Mouse (Mus musculus) forebrain, embryonic 14.5 days (tissue): ENCODE results near the gene Gmppb. TPM values are rescaled to one million over a fixed set of nuclear protein-coding genes. Genes with fewer than 3 reads are reported as not detected.
"Not testable (repeated sequence)": the region's sequence is repeated elsewhere in the genome, so short reads cannot be mapped to it uniquely, and the experiment has no call there.

Experiments
- ATAC-seq: fragments of 200-750 bp; cut with Nextera tagmentation; 2 replicates; pipeline ENCODE4 v1.8.0; 2017; ENCODE audit warnings: mild to moderate bottlenecking, moderate library complexity
- DNase-seq: peaks from one replicate; pipeline ENCODE4 v3.0.0-alpha.2; 2015; ENCODE audit warnings: low spot score
- H3K27ac ChIP-seq: fragments of 300-500 bp; sonication (generic); 2 replicates; pipeline ENCODE4 v1.5.1; 2014; ENCODE audit warnings: low read depth, mild to moderate bottlenecking, control low read depth, low read length, moderate library complexity
- H3K27me3 ChIP-seq: fragments of 300-500 bp; sonication (generic); replicated peaks from 2 replicates; pipeline ENCODE4 v1.6.1; 2014; ENCODE audit warnings: low read length, control low read depth, mixed read lengths; ENCODE audit not compliant: control insufficient read depth, insufficient read depth
- H3K36me3 ChIP-seq: fragments of 300-500 bp; sonication (generic); 2 replicates; pipeline ENCODE4 v1.6.1; 2014; ENCODE audit warnings: low read length, control low read depth; ENCODE audit not compliant: control insufficient read depth, insufficient read depth
- H3K4me1 ChIP-seq: fragments of 300-500 bp; sonication (generic); 2 replicates; pipeline ENCODE4 v1.6.1; 2014; ENCODE audit warnings: antibody characterized with exemption, low read length, control low read depth; ENCODE audit not compliant: control insufficient read depth, insufficient read depth
- H3K4me2 ChIP-seq: fragments of 300-500 bp; sonication (generic); 2 replicates; pipeline ENCODE4 v1.6.1; 2014; ENCODE audit warnings: mild to moderate bottlenecking, control low read depth, low read length
- H3K4me3 ChIP-seq: fragments of 300-500 bp; sonication (generic); 2 replicates; pipeline ENCODE4 v1.5.1; 2014; ENCODE audit warnings: low read depth, low read length, control low read depth
- H3K9ac ChIP-seq: fragments of 300-500 bp; sonication (generic); 2 replicates; pipeline ENCODE4 v1.6.1; 2014; ENCODE audit warnings: mild to moderate bottlenecking, low read length, control low read depth, moderate library complexity
- H3K9me3 ChIP-seq: fragments of 300-500 bp; sonication (generic); replicated peaks from 2 replicates; pipeline ENCODE4 v1.6.1; 2016; ENCODE audit warnings: low read length, control low read depth, mixed read lengths; ENCODE audit not compliant: control insufficient read depth
- WGBS: fragments of 180-500 bp; shearing (Covaris S2); extraction: QIAGEN DNeasy Blood & Tissue Kit; methylation state at CpG from one replicate; pipeline ENCODE4 v1.1.7; 2014; 5-methylcytosine and 5-hydroxymethylcytosine counted together
- polyA plus RNA-seq: library from polyadenylated mRNA; unstranded; fragments of >200 nt; fragmentation: Nextera tagmentation; extraction: Ambion mirVana; gene quantifications from 2 replicates; pipeline ENCODE4 v1.2.1, GENCODE M21; 2014

Gmppb gene
- polyA plus RNA-seq, result 18.5 and 20.0 TPM in 2 replicates

DNA sequence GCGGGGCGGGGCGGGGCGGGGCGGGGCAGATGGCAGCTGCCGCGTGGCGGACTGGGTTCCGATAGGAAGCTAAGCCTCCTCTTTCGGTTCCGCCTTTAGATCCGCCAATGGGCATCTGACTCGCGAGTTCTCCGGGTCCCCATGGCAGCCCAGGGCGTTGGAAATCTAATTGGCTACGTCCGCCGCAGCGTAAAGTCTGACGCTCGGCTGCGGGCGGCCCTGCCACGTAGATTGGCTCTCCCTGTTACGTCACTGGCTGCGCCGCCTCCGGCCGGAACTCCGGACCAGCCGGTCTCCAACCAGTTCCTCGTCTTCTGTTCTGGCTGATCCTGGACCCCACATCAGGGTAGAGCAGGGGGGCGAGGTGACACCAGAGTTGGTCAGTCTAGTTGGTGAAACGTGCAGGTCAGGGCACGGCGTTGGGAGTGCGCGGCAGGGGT is at the start of gene Gmppb:
Gmppb (plus strand) TSS at position 227 of the 440 bp plus-strand sequence.
- H3K36me3 ChIP-seq, result peaks cover 58% of the 10 kb centered on the region
- under 1% methylated on average over 32 of the region's 39 CpGs for WGBS
- H3K27ac ChIP-seq, result peak within 1 kb of the TSS; percentile 68; the same call in 1 of the 2 replicates
- H3K27me3 ChIP-seq, result no peaks in the 10 kb centered on the region
- no peaks in the 10 kb centered on the region for H3K9me3 ChIP-seq
- peaks cover 9% of the 10 kb centered on the region for H3K4me1 ChIP-seq
- ATAC-seq (peak; percentile 96), DNase-seq (peak; percentile 98)
- H3K4me3 ChIP-seq, result peak within 1 kb of the TSS; percentile 72
- peak within 1 kb of the TSS; percentile 73 for H3K9ac ChIP-seq
- peak within 1 kb of the TSS; percentile 89 for H3K4me2 ChIP-seq

DNA sequence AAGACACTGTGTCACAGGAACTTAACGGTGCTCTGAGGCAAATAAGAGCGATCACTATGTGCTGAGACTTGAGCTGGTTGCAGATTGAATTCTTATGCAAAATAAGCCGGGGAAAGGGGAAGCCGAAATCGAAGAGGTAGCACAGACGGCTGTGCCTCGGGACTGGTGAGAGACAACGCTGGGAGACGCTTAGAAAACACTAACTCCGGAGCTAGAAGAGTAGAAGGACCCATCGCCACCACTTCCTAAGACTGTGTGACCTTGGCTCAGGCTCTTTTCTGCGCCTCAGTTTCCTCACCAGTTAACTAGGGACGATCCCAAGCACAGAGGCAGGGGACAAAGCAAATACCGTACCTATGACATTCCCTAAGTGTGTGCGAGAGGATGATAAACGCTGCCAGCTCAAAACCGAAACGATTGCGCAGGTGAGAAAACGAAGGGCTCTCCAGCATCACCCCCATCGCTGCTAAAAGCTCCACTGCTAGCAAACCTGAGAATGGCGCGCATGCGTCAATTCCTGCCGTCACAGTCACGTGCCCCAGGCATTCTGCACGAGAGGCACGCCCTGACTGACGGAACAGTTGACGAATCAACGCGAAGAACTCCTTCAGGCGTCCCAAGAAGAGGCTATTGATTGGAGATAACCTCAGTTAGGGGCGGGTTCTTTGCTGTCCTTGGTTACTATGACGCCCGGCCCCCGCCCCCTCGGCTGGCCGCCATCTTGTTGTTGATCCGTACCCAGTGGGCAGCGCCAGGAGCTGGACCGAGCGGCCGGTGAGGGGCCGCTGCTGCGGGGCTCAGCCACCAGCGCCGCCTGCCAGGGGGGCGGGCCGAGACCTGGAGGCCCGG is 46.9 kb upstream of the Gmppb start, which contains the start of gene Ip6k1:
Ip6k1 (plus strand) TSS at position 580 of the 849 bp plus-strand sequence.
- Histone ChIP-seq H3K27me3 (no peaks in the 10 kb centered on the region), H3K4me3 (peak within 1 kb of the TSS; percentile 97), H3K36me3 (peaks cover 3% of the 10 kb centered on the region; the same call in 1 of the 2 replicates), H3K9me3 (no peaks in the 10 kb centered on the region), H3K27ac (peak within 1 kb of the TSS; percentile 94), H3K9ac (peak within 1 kb of the TSS; percentile 97), H3K4me1 (peaks cover 15% of the 10 kb centered on the region), H3K4me2 (peak within 1 kb of the TSS; percentile 83)
- ATAC-seq (peak; percentile 100), DNase-seq (peak; percentile 100)
- under 1% methylated on average over 51 of the region's 51 CpGs for WGBS

DNA sequence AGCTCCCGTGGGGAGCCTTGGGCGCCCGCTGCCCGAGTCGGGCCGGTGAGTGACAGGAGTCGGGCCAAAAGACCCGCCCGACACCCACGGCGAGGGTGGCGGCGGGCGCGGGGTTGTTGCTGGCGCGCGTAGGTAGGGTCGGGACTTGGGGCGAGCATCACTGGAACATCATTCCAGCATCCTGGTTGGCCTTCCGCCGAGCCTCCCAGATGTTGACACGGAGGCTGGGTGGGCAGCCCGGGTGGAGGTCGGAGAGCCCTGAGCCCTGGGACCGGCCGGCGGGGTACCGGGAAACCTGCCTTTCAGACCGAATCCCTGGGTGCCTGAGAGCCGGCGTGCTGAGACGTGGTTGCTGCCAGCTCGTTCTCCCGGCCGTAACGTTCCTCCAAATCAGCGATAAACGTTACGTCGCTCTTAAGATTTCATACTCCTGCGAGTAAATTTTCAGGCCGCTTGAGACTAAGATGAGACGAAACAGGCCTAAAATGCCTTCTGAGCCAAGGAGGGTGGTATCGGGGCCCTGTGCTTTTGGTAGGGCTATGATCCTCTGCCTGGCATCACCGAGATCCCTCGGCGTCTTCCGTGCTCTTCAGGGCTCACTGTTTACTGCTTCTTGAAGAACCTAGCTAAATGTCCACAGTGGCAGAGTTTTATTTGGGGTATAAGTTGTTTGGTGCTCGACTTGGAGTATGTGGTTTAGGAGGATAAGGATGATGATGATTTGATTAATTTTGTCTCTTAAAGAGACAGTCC is 46.1 kb upstream of the Gmppb start:
- Histone ChIP-seq H3K9ac (peak overlapping the region; percentile 97), H3K27me3 (no peaks in the 10 kb centered on the region), H3K4me3 (peak overlapping the region; percentile 97), H3K4me1 (peaks cover 15% of the 10 kb centered on the region), H3K9me3 (no peaks in the 10 kb centered on the region), H3K4me2 (peak overlapping the region; percentile 83), H3K36me3 (peaks cover 3% of the 10 kb centered on the region; the same call in 1 of the 2 replicates), H3K27ac (peak overlapping the region; percentile 94)
- under 1% methylated on average over 50 of the region's 50 CpGs for WGBS
- ATAC-seq (peak; percentile 57), DNase-seq (peak; percentile 24)

DNA sequence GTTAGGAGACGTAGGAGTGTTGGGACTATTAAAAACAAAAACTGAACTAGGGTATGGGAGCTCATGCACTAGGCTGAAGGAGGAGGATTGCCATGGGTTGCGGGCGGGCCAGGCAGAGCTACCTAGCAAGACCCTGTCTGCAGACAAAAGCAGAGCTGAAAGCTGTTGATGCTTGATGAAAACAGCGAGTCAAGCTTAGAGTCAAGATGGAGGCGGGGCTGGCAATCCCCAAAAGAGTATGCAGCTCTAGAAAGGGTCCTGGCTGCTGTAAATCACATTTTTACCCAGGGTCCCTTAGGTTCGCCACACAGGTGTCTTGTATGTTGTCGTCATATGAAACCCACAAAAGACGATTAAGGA is 45.5 kb upstream of the Gmppb start:
- Histone ChIP-seq H3K4me3 (peak overlapping the region; percentile 97), H3K27ac (peak overlapping the region; percentile 94), H3K9me3 (no peaks in the 10 kb centered on the region), H3K4me1 (peaks cover 15% of the 10 kb centered on the region), H3K9ac (peak overlapping the region; percentile 97), H3K27me3 (no peaks in the 10 kb centered on the region), H3K36me3 (peaks cover 3% of the 10 kb centered on the region; the same call in 1 of the 2 replicates), H3K4me2 (peak overlapping the region; percentile 83)
- ATAC-seq, result no peak
- WGBS, result 13% methylated on average over 8 of the region's 8 CpGs
- peak; percentile 42 for DNase-seq

- no peak overlapping the region for H3K27ac ChIP-seq
- H3K4me1 ChIP-seq, result peaks cover 10% of the 10 kb centered on the region
- 93% methylated on average over 5 of the region's 5 CpGs for WGBS
- no peak overlapping the region for H3K4me3 ChIP-seq
- DNase-seq (no peak), ATAC-seq (no peak)
- H3K9ac ChIP-seq, result no peak overlapping the region
- peaks cover 8% of the 10 kb centered on the region; the same call in 1 of the 2 replicates for H3K36me3 ChIP-seq
- no peak overlapping the region for H3K4me2 ChIP-seq
- no peaks in the 10 kb centered on the region for H3K9me3 ChIP-seq
- no peaks in the 10 kb centered on the region for H3K27me3 ChIP-seq
Observed at GRCm38 (mm10) chr9:108008041-108008440, 41.0 kb upstream of the Gmppb start.

DNA sequence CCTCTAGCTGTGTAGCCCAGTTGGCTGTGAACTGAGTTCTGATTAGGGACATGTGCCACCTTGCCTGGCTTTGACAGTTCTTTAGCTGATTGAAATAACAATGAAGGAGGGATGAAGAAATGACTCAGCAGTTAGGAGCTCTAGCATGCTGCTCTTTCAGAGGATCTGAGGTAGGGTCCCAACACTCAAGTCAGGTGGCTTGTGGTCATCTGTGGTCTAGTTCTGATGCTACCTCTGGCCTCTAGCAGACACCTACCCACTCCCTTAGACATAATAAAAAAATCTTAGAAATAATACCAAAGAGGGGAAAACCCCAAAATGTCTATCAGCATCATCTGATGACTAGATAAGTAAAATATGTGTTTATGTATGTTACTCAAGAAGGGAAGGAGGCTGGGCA is 38.7 kb upstream of the Gmppb start:
- no peaks in the 10 kb centered on the region for H3K27me3 ChIP-seq
- no peak overlapping the region for H3K4me2 ChIP-seq
- no peaks in the 10 kb centered on the region for H3K4me1 ChIP-seq
- DNase-seq, result no peak
- no peak overlapping the region for H3K4me3 ChIP-seq
- peaks cover 5% of the 10 kb centered on the region; the same call in 1 of the 2 replicates for H3K36me3 ChIP-seq
- H3K9ac ChIP-seq, result no peak overlapping the region
- no peaks in the 10 kb centered on the region for H3K9me3 ChIP-seq
- ATAC-seq, result no peak
- H3K27ac ChIP-seq, result no peak overlapping the region

DNA sequence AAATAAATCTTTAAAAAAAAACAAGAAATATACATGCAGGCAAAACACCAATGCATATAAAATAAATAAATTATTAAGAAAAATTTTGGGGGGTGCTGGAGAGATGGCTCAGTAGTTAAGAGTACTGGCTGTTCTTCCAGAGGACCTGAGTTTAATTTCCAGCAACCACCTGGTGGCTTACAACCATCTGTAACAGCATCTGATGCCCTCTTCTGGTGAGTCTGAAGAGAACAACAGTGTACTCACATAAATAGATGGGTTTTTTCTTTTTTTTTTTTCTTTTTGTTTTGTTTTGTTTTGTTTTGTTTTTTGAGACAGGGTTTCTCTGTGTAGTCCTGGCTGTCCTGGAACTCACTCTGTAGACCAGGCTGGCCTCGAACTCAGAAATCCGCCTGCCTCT is 35.5 kb upstream of the Gmppb start:
- H3K27me3 ChIP-seq, H3K27ac ChIP-seq, H3K9me3 ChIP-seq, H3K4me3 ChIP-seq, H3K9ac ChIP-seq, H3K4me2 ChIP-seq, DNase-seq, H3K4me1 ChIP-seq, ATAC-seq: not testable (repeated sequence)
- 97% methylated on average over 2 of the region's 2 CpGs for WGBS
- H3K36me3 ChIP-seq, result peaks cover 21% of the 10 kb centered on the region; the same call in 1 of the 2 replicates

- no peak for DNase-seq
- Histone ChIP-seq H3K9me3 (no peaks in the 10 kb centered on the region), H3K27ac (no peak overlapping the region), H3K4me1 (no peaks in the 10 kb centered on the region), H3K36me3 (peaks cover 21% of the 10 kb centered on the region; the same call in 1 of the 2 replicates), H3K4me3 (no peak overlapping the region), H3K9ac (no peak overlapping the region), H3K27me3 (no peaks in the 10 kb centered on the region), H3K4me2 (no peak overlapping the region)
- no peak for ATAC-seq
- 81% methylated on average over 3 of the region's 3 CpGs for WGBS
Observed at GRCm38 (mm10) chr9:108017127-108017526, 31.9 kb upstream of the Gmppb start.
